In the genomic region with DNA sequence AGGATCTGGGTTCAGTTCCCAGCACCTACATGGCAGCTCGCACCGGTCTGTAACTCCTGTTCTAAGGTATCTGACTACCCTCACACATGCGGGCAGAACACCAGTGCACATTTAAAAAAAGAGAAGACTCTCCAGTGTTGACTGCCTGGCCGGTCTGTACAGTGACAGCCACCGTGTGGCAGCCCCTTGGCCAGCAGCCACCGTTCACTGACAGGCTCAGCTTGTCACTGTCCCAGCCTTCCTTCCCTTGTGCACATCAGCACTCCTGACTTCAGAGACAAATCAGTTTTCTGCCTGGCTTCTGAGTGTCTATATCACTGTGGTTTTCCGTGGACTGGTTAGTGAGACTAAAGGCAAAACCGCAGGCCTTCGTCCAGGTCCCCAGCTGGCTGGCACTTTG, we compare ENCODE assay signal across 19 mouse cellular contexts. TPM values are rescaled to one million over a fixed set of nuclear protein-coding genes. Genes with fewer than 3 reads are reported as not detected.
A peak's percentile ranks its signal among the peaks of the same experiment; 100 is the strongest.
DNase-seq lines count a peak whose midpoint lies in the region; ATAC-seq and TF ChIP-seq lines count a peak whose summit lies in the region.
"Had no signal": no experiment of that assay in that cellular context is flagged by ENCODE, and none has a peak within 500 bp of the region (broad histone marks: within the 10 kb centered on the region; RNA-seq: fewer than 3 reads in every experiment).

No protein-coding gene starts in this region.

- peaks cover 31% of the 10 kb centered on the region for H3K4me1 ChIP-seq in heart, embryonic 13.5 days
- H3K4me1 ChIP-seq in heart, embryonic 12.5 days (replicated peaks), result peaks cover 27% of the 10 kb centered on the region
- peaks cover 9 to 32% of the 10 kb centered on the region in 2 experiments for H3K4me1 ChIP-seq in MEL (ENCODE audit: control insufficient read depth in 1 of 2, insufficient read depth in 2 of 2, low read length in 2 of 2)

- WGBS in heart, embryonic 13.5 days, result 63% methylated on average over 9 of the region's 9 CpGs
- WGBS in heart, embryonic 12.5 days, result 62% methylated on average over 9 of the region's 9 CpGs

- TF ChIP-seq POLR2A in MEL (IDR thresholded peaks at IDR 0.05; ENCODE audit: control insufficient read depth in 1 of 2, insufficient read depth in 1 of 2, low read depth in 1 of 2, low read length in 2 of 2, poor library complexity in 1 of 2), result no peak

- no peak overlapping the region for H3K4me3 ChIP-seq in heart, embryonic 13.5 days
- no peak overlapping the region for H3K4me3 ChIP-seq in heart, embryonic 12.5 days
- no peak overlapping the region for H3K4me3 ChIP-seq in MEL (ENCODE audit: control insufficient read depth in 1 of 2, insufficient read depth in 1 of 2, low read depth in 2 of 2, low read length in 2 of 2)
- H3K4me3 ChIP-seq: limb, embryonic 10.5 days had no signal

- peak; percentile 38 to 47 for DNase-seq in left cerebral cortex, postnatal 14 days (ENCODE audit: low spot score in 2 of 2)
- no peak for DNase-seq in left cerebral cortex, adult 8-10 months (ENCODE audit: low spot score in 2 of 2)
- DNase-seq in 416B (ENCODE audit: low read depth), result peak; percentile 49
- DNase-seq in MEL (ENCODE audit: low read depth, low spot score), result peak; percentile 74
- no peak for DNase-seq in thymus, postnatal 25 days
- DNase-seq: adrenal gland, postnatal 10 days; embryo, embryonic 11 days; spleen, adult 18-20 months; thymus, postnatal 4 days had no signal

- no peaks in the 10 kb centered on the region for H3K27me3 ChIP-seq in heart, embryonic 13.5 days (replicated peaks)
- H3K27me3 ChIP-seq in heart, embryonic 12.5 days (replicated peaks), result no peaks in the 10 kb centered on the region
- H3K27me3 ChIP-seq in MEL (ENCODE audit: control insufficient read depth in 1 of 2, insufficient read depth in 2 of 2, low read length in 2 of 2), result no peaks in the 10 kb centered on the region
- H3K27me3 ChIP-seq: CH12.LX had no signal

- no peak overlapping the region for H3K9ac ChIP-seq in heart, embryonic 13.5 days
- no peak overlapping the region for H3K9ac ChIP-seq in heart, embryonic 12.5 days
- H3K9ac ChIP-seq in MEL (ENCODE audit: control insufficient read depth, low read depth, low read length, poor library complexity, severe bottlenecking), result peak overlapping the region; percentile 26; the same call in 1 of the 2 replicates
- H3K9ac ChIP-seq: liver, embryonic 14.5 days had no signal

- no peak overlapping the region for H3K4me2 ChIP-seq in heart, embryonic 13.5 days
- no peak overlapping the region for H3K4me2 ChIP-seq in heart, embryonic 12.5 days

- intact Hi-C loops in left cerebral cortex, postnatal 14 days (cut with DNase I), result no loop called here

- H3K79me2 ChIP-seq in MEL (ENCODE audit: control insufficient read depth, insufficient read depth, low read length, poor library complexity), result peaks cover 24% of the 10 kb centered on the region

- H3K27ac ChIP-seq in heart, embryonic 13.5 days (replicated peaks), result 0 out of 2 replicates have a peak overlapping the region, but pooled peaks have one; percentile 10
- no peak overlapping the region for H3K27ac ChIP-seq in heart, embryonic 12.5 days (ENCODE audit: poor library complexity, severe bottlenecking)
- H3K27ac ChIP-seq in MEL (ENCODE audit: control insufficient read depth, low read depth, low read length), result 0 out of 2 replicates have a peak overlapping the region, but pooled peaks have one; percentile 10
- H3K27ac ChIP-seq: limb, embryonic 10.5 days; liver, embryonic 14.5 days; macrophage; stomach, postnatal 0 days had no signal

- TF ChIP-seq EP300 in MEL (IDR thresholded peaks at IDR 0.05; ENCODE audit: low read depth in 1 of 2, low read length in 2 of 2), result no peak

- ATAC-seq in heart, embryonic 13.5 days (ENCODE audit: extremely low read depth, insufficient number of reproducible peaks, low FRiP score, low TSS enrichment), result no peak
- no peak for ATAC-seq in heart, embryonic 12.5 days (ENCODE audit: insufficient number of reproducible peaks, low FRiP score)

- H3K9me3 ChIP-seq in heart, embryonic 13.5 days, result no peaks in the 10 kb centered on the region
- no peaks in the 10 kb centered on the region for H3K9me3 ChIP-seq in heart, embryonic 12.5 days (replicated peaks)
- H3K9me3 ChIP-seq in MEL (replicated peaks; ENCODE audit: insufficient read depth, low read length), result no peaks in the 10 kb centered on the region
- H3K9me3 ChIP-seq: limb, embryonic 10.5 days had no signal

- peaks cover 9% of the 10 kb centered on the region for H3K36me3 ChIP-seq in heart, embryonic 13.5 days
- peaks cover 11% of the 10 kb centered on the region for H3K36me3 ChIP-seq in heart, embryonic 12.5 days
- H3K36me3 ChIP-seq in MEL (ENCODE audit: control insufficient read depth in 1 of 2, insufficient read depth in 2 of 2, low read length in 2 of 2), result peaks cover 8 to 16% of the 10 kb centered on the region in 2 experiments; a peak in 3 of 4 replicates

- TF ChIP-seq CTCF in MEL (IDR thresholded peaks at IDR 0.05 in 2 of 3, conservative IDR thresholded peaks at IDR 0.05 in 1 of 3; ENCODE audit: control insufficient read depth in 1 of 3, insufficient read depth in 1 of 3, low read depth in 2 of 3, low read length in 3 of 3, poor library complexity in 1 of 3, severe bottlenecking in 1 of 3), result no peak

- TF ChIP-seq RAD21 in MEL (IDR thresholded peaks at IDR 0.05; ENCODE audit: low read depth, low read length), result no peak

TF ChIP-seq in MEL, 35 proteins besides CTCF, POLR2A, EP300 and RAD21 (continues in another document):
- no peak for TF ChIP-seq E2F4 (IDR thresholded peaks at IDR 0.05; ENCODE audit: borderline replicate concordance, low read depth, low read length)
- TF ChIP-seq ETS1 (IDR thresholded peaks at IDR 0.05; ENCODE audit: low read depth, low read length), result 0 out of 2 replicates have a peak, but pooled peaks have one; percentile 25
- TF ChIP-seq ELF1 (IDR thresholded peaks at IDR 0.05; ENCODE audit: low read depth, low read length), result no peak
- peak; percentile 80 for TF ChIP-seq MXI1 (IDR thresholded peaks at IDR 0.05; ENCODE audit: low read depth, low read length)
- no peak for TF ChIP-seq GATA1 (IDR thresholded peaks at IDR 0.05; ENCODE audit: low read depth, low read length)
- TF ChIP-seq MAZ (IDR thresholded peaks at IDR 0.05; ENCODE audit: low read depth, low read length), result no peak
- no peak for TF ChIP-seq UBTF (IDR thresholded peaks at IDR 0.05; ENCODE audit: borderline replicate concordance, insufficient read depth, low read depth, low read length)
- TF ChIP-seq MAX (IDR thresholded peaks at IDR 0.05; ENCODE audit: low read length), result peak; percentile 44; the same call in 1 of the 2 replicates
- no peak for TF ChIP-seq GABPA (IDR thresholded peaks at IDR 0.05; ENCODE audit: low read depth, low read length)
- no peak for TF ChIP-seq KAT2A (conservative IDR thresholded peaks at IDR 0.05; ENCODE audit: low read depth, low read length)
- no peak for TF ChIP-seq MAFK (IDR thresholded peaks at IDR 0.05; ENCODE audit: borderline replicate concordance, low read depth, low read length)
- peak; percentile 34; the same call in 1 of the 2 replicates for TF ChIP-seq RCOR1 (IDR thresholded peaks at IDR 0.05; ENCODE audit: low read depth, low read length)

RNA-seq across cellular contexts. Expression of gene Srm, which starts 2.5 kb away (rescaled TPM):
- polyA plus RNA-seq in heart, embryonic 13.5 days (2015; fragmentation: Nextera tagmentation; extraction: Ambion mirVana), result 122 and 131 TPM in 2 replicates
- 129 and 135 TPM in 2 replicates for polyA plus RNA-seq in heart, embryonic 12.5 days (2016; fragmentation: Nextera tagmentation; extraction: Ambion mirVana)
- 10 to 100 TPM; 85.8 to 92.2 TPM for total RNA-seq in left cerebral cortex, postnatal 14 days (2021)
- 10 to 100 TPM; 76.3 to 81.3 (median 77.7) TPM for total RNA-seq in left cerebral cortex, adult 8-10 months (2022)
- total RNA-seq in MEL (2012; rRNA removed), result 299 and 332 TPM in 2 replicates
- 100 to 1,000 TPM; 305 to 765 TPM for polyA plus RNA-seq in MEL (2012; ENCODE audit: insufficient read depth in 1 of 2, insufficient read length in 2 of 2, low read depth in 1 of 2, low replicate concordance in 2 of 2, missing spikeins in 1 of 2)

RNA-seq across cellular contexts. Expression of gene Masp2, which starts 13.6 kb away (rescaled TPM):
- 0.48 TPM in 1 of 2 replicates, not detected in the other for polyA plus RNA-seq in heart, embryonic 13.5 days (2015; fragmentation: Nextera tagmentation; extraction: Ambion mirVana)
- polyA plus RNA-seq in heart, embryonic 12.5 days (2016; fragmentation: Nextera tagmentation; extraction: Ambion mirVana), result 0.14 and 0.36 TPM in 2 replicates
- total RNA-seq in left cerebral cortex, postnatal 14 days (2021), result 1 to 10 TPM; 1.1 to 1.4 TPM
- 1 to 10 TPM; 1.9 to 4.2 (median 2.7) TPM for total RNA-seq in left cerebral cortex, adult 8-10 months (2022)
- 0.75 and 1.4 TPM in 2 replicates for total RNA-seq in MEL (2012; rRNA removed)
- under 1 TPM in 1 of 2 experiments, not detected in 1; 0.38 TPM for polyA plus RNA-seq in MEL (2012; ENCODE audit: insufficient read depth in 1 of 2, insufficient read length in 2 of 2, low read depth in 1 of 2, low replicate concordance in 2 of 2, missing spikeins in 1 of 2)
- polyA plus RNA-seq: heart, embryonic 14.5 days had no signal

RNA-seq across cellular contexts. Expression of gene Exosc10, which starts 30.6 kb away (rescaled TPM):
- polyA plus RNA-seq in heart, embryonic 13.5 days (2015; fragmentation: Nextera tagmentation; extraction: Ambion mirVana), result 61.3 and 62.5 TPM in 2 replicates
- polyA plus RNA-seq in heart, embryonic 12.5 days (2016; fragmentation: Nextera tagmentation; extraction: Ambion mirVana), result 71.3 TPM in 2 replicates
- 10 to 100 TPM; 46.2 to 48.0 TPM for total RNA-seq in left cerebral cortex, postnatal 14 days (2021)
- 10 to 100 TPM; 47.1 to 49.6 (median 48.2) TPM for total RNA-seq in left cerebral cortex, adult 8-10 months (2022)
- 57.3 and 71.5 TPM in 2 replicates for total RNA-seq in MEL (2012; rRNA removed)
- polyA plus RNA-seq in MEL (2012; ENCODE audit: insufficient read depth in 1 of 2, insufficient read length in 2 of 2, low read depth in 1 of 2, low replicate concordance in 2 of 2, missing spikeins in 1 of 2), result 100 to 1,000 TPM in 1 of 2 experiments, 10 to 100 TPM in 1; 90.5 to 109 TPM

RNA-seq across cellular contexts. Expression of gene Tardbp, which starts 38.0 kb away (rescaled TPM):
- polyA plus RNA-seq in heart, embryonic 13.5 days (2015; fragmentation: Nextera tagmentation; extraction: Ambion mirVana), result 170 and 176 TPM in 2 replicates
- polyA plus RNA-seq in heart, embryonic 12.5 days (2016; fragmentation: Nextera tagmentation; extraction: Ambion mirVana), result 200 and 211 TPM in 2 replicates
- 100 to 1,000 TPM; 178 to 201 TPM for total RNA-seq in left cerebral cortex, postnatal 14 days (2021)
- 100 to 1,000 TPM; 182 to 208 (median 193) TPM for total RNA-seq in left cerebral cortex, adult 8-10 months (2022)
- total RNA-seq in MEL (2012; rRNA removed), result 209 and 211 TPM in 2 replicates
- 100 to 1,000 TPM in 1 of 2 experiments, not detected in 1; 455 TPM for polyA plus RNA-seq in MEL (2012; ENCODE audit: insufficient read depth in 1 of 2, insufficient read length in 2 of 2, low read depth in 1 of 2, low replicate concordance in 2 of 2, missing spikeins in 1 of 2)

RNA-seq across cellular contexts. Expression of gene Gm572, which starts 54.3 kb away (rescaled TPM):
- 0.17 and 0.28 TPM in 2 replicates for polyA plus RNA-seq in heart, embryonic 13.5 days (2015; fragmentation: Nextera tagmentation; extraction: Ambion mirVana)
- 0.11 and 0.18 TPM in 2 replicates for polyA plus RNA-seq in heart, embryonic 12.5 days (2016; fragmentation: Nextera tagmentation; extraction: Ambion mirVana)
- under 1 TPM in 1 of 2 experiments, not detected in 1; 0.26 TPM for total RNA-seq in left cerebral cortex, postnatal 14 days (2021)
- total RNA-seq in left cerebral cortex, adult 8-10 months (2022), result under 1 TPM in 2 of 4 experiments, not detected in 2; 0.23 to 0.44 TPM
- total RNA-seq in MEL (2012; rRNA removed), result not detected in 2 replicates
- polyA plus RNA-seq in MEL (2012; ENCODE audit: insufficient read depth in 1 of 2, insufficient read length in 2 of 2, low read depth in 1 of 2, low replicate concordance in 2 of 2, missing spikeins in 1 of 2), result not detected
- total RNA-seq: CH12.LX; monocyte, adult 5-6 weeks had no signal
- polyA plus RNA-seq: kidney, embryonic 16.5 days; limb, embryonic 10.5 days; liver, embryonic 14.5 days; macrophage had no signal

Comparison
In these comparisons a context has a peak if more than half of its experiments do, and no peak if none do; other contexts are left out.
1. DNase-seq: peak in left cerebral cortex, postnatal 14 days (2 of 2), 416B (single experiment) and MEL (single experiment); none in left cerebral cortex, adult 8-10 months (0 of 2) and thymus, postnatal 25 days (single experiment).